In genomic region chr19:32194863-32195262, GRCm38 (mm10) we compare ENCODE assay signal across 29 mouse cellular contexts.
A peak's percentile ranks its signal among the peaks of the same experiment; 100 is the strongest.
DNase-seq lines count a peak whose midpoint lies in the region; ATAC-seq and TF ChIP-seq lines count a peak whose summit lies in the region.
"Had no signal": no experiment of that assay in that cellular context is flagged by ENCODE, and none has a peak within 500 bp of the region (broad histone marks: within the 10 kb centered on the region; RNA-seq: fewer than 3 reads in every experiment).

No protein-coding gene starts in this region.

- no peak overlapping the region for H3K4me2 ChIP-seq in heart, embryonic 13.5 days
- no peak overlapping the region for H3K4me2 ChIP-seq in heart, embryonic 11.5 days
- H3K4me2 ChIP-seq: hindbrain, embryonic 13.5 days; kidney, embryonic 15.5 days; limb, embryonic 15.5 days; liver, embryonic 13.5 days; midbrain, embryonic 11.5 days; stomach, embryonic 15.5 days had no signal

- no peak for TF ChIP-seq EP300 in ES-Bruce4 (IDR thresholded peaks at IDR 0.05; ENCODE audit: insufficient read depth, low read depth, low read length)

- WGBS in heart, embryonic 13.5 days, result 12% methylated on average over 1 of the region's 1 CpGs
- 19% methylated on average over 1 of the region's 1 CpGs for WGBS in heart, embryonic 11.5 days (ENCODE audit: insufficient replicate concordance)

- ATAC-seq in heart, embryonic 13.5 days (ENCODE audit: extremely low read depth, insufficient number of reproducible peaks, low FRiP score, low TSS enrichment), result no peak
- ATAC-seq in heart, embryonic 11.5 days (replicated peaks; ENCODE audit: insufficient number of reproducible peaks, low FRiP score, low TSS enrichment), result no peak
- ATAC-seq: forebrain, embryonic 16.5 days; midbrain, embryonic 16.5 days had no signal

- H3K4me3 ChIP-seq in gastrocnemius, adult 2 months, result peak overlapping the region; percentile 62
- H3K4me3 ChIP-seq in heart, embryonic 13.5 days, result no peak overlapping the region
- no peak overlapping the region for H3K4me3 ChIP-seq in heart, embryonic 11.5 days (ENCODE audit: low read depth, low read length)
- no peak overlapping the region for H3K4me3 ChIP-seq in ES-Bruce4 (ENCODE audit: low read depth, low read length)
- H3K4me3 ChIP-seq: erythroblast, embryonic 14.5 days; hindbrain, embryonic 13.5 days; kidney, embryonic 15.5 days; limb, embryonic 10.5 days; limb, embryonic 15.5 days; liver, embryonic 13.5 days; stomach, embryonic 15.5 days had no signal

- no peak for TF ChIP-seq POLR2A in ES-Bruce4 (IDR thresholded peaks at IDR 0.05; ENCODE audit: insufficient read depth, low read length)

- H3K27ac ChIP-seq in gastrocnemius, adult 2 months, result peak overlapping the region; percentile 93
- 0 out of 2 replicates have a peak overlapping the region, but pooled peaks have one; percentile 33 for H3K27ac ChIP-seq in heart, embryonic 13.5 days (replicated peaks)
- no peak overlapping the region for H3K27ac ChIP-seq in heart, embryonic 11.5 days (ENCODE audit: low read depth, low read length)
- H3K27ac ChIP-seq in ES-Bruce4 (ENCODE audit: insufficient read depth, low read length), result peak overlapping the region; percentile 89
- H3K27ac ChIP-seq: hindbrain, embryonic 13.5 days; kidney, embryonic 15.5 days; limb, embryonic 10.5 days; limb, embryonic 15.5 days; liver, embryonic 13.5 days; stomach, embryonic 15.5 days had no signal

- peaks cover 14% of the 10 kb centered on the region for H3K36me3 ChIP-seq in heart, embryonic 13.5 days
- H3K36me3 ChIP-seq in heart, embryonic 11.5 days (ENCODE audit: control insufficient read depth, insufficient read depth, low read length), result no peaks in the 10 kb centered on the region
- H3K36me3 ChIP-seq in ES-Bruce4 (ENCODE audit: control insufficient read depth, insufficient read depth, low read length, poor library complexity, severe bottlenecking), result 0 out of 2 replicates have a peak, but pooled peaks cover 2% of the 10 kb centered on the region
- H3K36me3 ChIP-seq: hindbrain, embryonic 13.5 days; kidney, embryonic 15.5 days; limb, embryonic 10.5 days; limb, embryonic 15.5 days; stomach, embryonic 15.5 days had no signal

- no peak overlapping the region for H3K9ac ChIP-seq in heart, embryonic 13.5 days
- H3K9ac ChIP-seq in heart, embryonic 11.5 days (ENCODE audit: low read depth, low read length), result no peak overlapping the region
- no peak overlapping the region for H3K9ac ChIP-seq in ES-Bruce4 (ENCODE audit: low read depth, poor library complexity, severe bottlenecking)
- H3K9ac ChIP-seq: hindbrain, embryonic 13.5 days; kidney, embryonic 15.5 days; limb, embryonic 15.5 days; liver, embryonic 13.5 days; stomach, embryonic 15.5 days had no signal

- H3K9me3 ChIP-seq in heart, embryonic 13.5 days, result no peaks in the 10 kb centered on the region
- H3K9me3 ChIP-seq in heart, embryonic 11.5 days (replicated peaks; ENCODE audit: control insufficient read depth, low read length), result no peaks in the 10 kb centered on the region
- H3K9me3 ChIP-seq in ES-Bruce4 (replicated peaks; ENCODE audit: control insufficient read depth, insufficient read depth, low read length, poor library complexity, severe bottlenecking), result no peaks in the 10 kb centered on the region
- H3K9me3 ChIP-seq: hindbrain, embryonic 13.5 days; kidney, embryonic 15.5 days; limb, embryonic 10.5 days; limb, embryonic 15.5 days; liver, embryonic 13.5 days; stomach, embryonic 15.5 days had no signal

- intact Hi-C loops in gastrocnemius, adult 2 months (cut with DNase I), result no loop called here

- DNase-seq in gastrocnemius, adult 2 months, result no peak
- no peak for DNase-seq in gastrocnemius, postnatal 10 days
- DNase-seq in ZHBTc4 (ENCODE audit: low read depth, low spot score), result peak; percentile 91
- DNase-seq in cerebellum, adult 9-10 months, result no peak
- no peak for DNase-seq in embryo, embryonic 10.5 days (ENCODE audit: low spot score)
- DNase-seq: adrenal gland, adult 8-10 months; cerebellum, adult 8-10 months; gastrocnemius, postnatal 25 days; heart, adult 18-20 months; heart, postnatal 36 days; kidney, adult 11 months; kidney, postnatal 4 days; layer of hippocampus, adult 9-11 months; liver, embryonic 13.5 days; lung, postnatal 14 days; right cerebral cortex, postnatal 25 days had no signal

- peaks cover 71% of the 10 kb centered on the region for H3K4me1 ChIP-seq in heart, embryonic 13.5 days
- peaks cover 42% of the 10 kb centered on the region for H3K4me1 ChIP-seq in heart, embryonic 11.5 days (ENCODE audit: control insufficient read depth, insufficient read depth, low read length)
- peaks cover 7% of the 10 kb centered on the region for H3K4me1 ChIP-seq in ES-Bruce4 (ENCODE audit: control insufficient read depth, insufficient read depth, low read length)

- H3K27me3 ChIP-seq in heart, embryonic 13.5 days (replicated peaks), result no peaks in the 10 kb centered on the region
- no peaks in the 10 kb centered on the region for H3K27me3 ChIP-seq in heart, embryonic 11.5 days (ENCODE audit: control insufficient read depth, insufficient read depth, low read length)
- no peaks in the 10 kb centered on the region for H3K27me3 ChIP-seq in ES-Bruce4 (ENCODE audit: control insufficient read depth, insufficient read depth, low read length, poor library complexity, severe bottlenecking)
- H3K27me3 ChIP-seq: CH12.LX; hindbrain, embryonic 13.5 days; kidney, embryonic 15.5 days; limb, embryonic 15.5 days; liver, embryonic 13.5 days; stomach, embryonic 15.5 days had no signal

- TF ChIP-seq CTCF in gastrocnemius, adult 2 months (IDR thresholded peaks at IDR 0.05), result no peak
- no peak for TF ChIP-seq CTCF in ES-Bruce4 (IDR thresholded peaks at IDR 0.05; ENCODE audit: low read depth, low read length)
